Mouse (Mus musculus): ENCODE results near the gene Gm17604.

Gm17604 gene

DNA sequence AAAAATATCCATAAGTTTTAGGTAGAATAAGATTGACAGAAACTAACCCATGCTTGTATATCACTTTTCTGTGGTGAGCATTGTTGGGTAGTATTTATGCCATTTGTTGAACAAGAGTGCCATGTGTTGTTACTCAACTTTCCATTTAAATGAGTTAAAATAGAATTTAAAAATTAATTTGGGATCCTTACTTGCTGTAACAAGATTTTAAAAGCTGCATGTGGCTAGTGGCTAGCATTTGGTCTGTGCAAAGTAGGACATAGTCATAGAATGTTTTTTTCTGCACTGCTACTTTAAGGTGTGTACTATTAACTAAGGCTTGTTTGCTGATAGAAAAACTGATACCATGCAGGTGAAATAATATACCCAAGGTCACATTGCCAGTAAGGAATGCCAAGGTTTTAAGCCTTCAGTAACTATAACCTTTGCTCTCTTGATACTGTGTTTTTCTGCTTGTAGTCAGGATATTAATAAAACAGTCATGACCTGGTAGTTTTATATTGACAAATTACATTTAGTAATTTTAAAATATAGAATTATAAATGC is at the start of gene Gm17604:
Gene Gm17604 (minus strand): TSS at position 51 of the 546 bp plus-strand sequence.
- DNase-seq (ENCODE audit: low spot score in 2 of 2) = no peak

DNA sequence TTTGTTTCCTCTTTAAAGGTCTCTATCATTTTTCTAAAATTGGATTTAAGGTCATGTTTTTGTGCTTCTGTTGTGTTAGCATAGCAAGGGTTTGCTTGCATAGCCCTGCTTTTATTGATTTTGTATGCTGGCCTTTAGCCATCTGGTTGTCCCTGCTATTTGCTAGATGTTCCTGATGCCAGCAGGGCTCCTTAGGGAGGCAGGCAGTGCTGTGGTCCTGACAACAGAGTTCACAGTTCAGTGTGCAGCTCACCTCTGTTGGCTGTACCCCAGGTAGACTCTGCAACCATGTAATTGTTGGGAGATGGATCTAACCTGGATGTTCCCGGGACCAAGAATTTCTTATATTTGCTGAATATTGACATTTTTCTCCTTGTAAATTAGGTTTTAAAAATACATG is 45.3 kb upstream of the Gm17604 start:
- DNase-seq (ENCODE audit: low spot score in 2 of 2) = no peak

DNA sequence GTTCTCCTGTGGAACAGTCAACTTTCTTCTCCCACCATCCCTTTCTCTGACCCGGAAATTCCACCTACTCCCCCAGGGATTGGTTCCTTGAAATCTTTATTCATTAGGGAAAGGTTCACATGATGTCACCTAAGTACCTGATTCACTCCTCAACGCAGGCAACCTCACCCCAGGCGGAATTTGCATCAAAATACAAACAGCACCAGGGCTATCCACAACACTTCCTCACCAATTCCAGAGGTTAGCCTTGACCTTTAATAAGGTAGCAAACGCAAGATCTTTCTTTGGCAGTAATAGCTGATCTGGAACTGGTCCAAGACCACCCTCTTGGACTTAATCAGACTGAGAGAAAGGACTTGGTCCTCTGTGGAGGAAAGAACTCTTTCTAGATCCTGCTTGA is 1.5 kb downstream of the Gm17604 start:
- no peak for DNase-seq (ENCODE audit: low spot score in 2 of 2)

DNA sequence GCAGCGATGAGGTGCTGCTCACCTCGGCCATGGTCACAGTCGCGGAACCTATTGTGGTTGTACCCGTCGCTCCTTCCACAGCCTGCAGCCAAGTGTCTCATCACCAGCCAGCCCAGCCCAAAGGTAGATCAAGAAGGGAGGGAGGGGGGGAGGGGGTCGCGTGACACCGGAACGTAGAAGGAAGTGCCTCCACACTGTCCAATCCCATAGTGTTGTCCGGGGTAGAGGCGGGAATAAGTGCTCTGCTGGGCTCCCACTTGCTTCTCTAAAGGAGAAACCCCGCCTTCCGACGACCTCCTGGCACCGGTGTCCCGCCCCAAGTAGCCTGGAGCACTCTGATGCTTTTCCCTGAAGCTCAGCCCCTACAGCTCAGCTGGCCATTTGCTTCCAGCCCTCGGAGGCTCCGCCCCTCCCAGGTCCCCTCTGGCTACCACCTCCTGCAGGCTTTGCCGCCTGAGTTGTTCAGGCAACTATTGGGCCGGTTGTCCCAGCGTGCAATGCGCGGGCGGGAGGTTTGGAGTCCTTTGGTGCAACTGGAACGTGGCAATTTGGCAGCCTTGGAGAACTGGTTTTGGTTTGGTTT is 24.3 kb downstream of the Gm17604 start, which contains the start of the genes Mospd2 and Fancb:
Gene Mospd2 (minus strand): TSS at position 183 of the 583 bp plus-strand sequence.
Gene Fancb (plus strand): TSS at position 400 of the 583 bp plus-strand sequence.
- peak; percentile 78 to 84 for DNase-seq (ENCODE audit: low spot score in 2 of 2)

DNA sequence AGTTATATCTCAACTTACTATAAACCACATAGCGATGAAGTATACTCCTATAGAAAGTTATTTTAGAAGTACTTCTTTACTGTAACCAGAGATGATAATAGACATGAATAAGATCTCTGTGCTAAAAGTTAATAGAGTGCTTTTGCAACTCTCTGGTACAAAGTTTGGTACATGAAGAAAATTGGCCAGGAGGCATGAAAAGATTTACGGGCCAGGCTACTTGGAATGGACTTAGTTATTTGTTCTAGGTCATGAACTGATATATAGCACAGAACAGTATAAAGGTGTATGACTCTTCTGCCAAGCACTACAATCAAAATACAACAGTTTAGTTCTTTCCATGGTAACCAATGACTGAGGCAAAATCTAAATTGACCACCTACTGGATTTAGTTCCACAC is 25.8 kb downstream of the Gm17604 start:
- DNase-seq (ENCODE audit: low spot score in 2 of 2) = no peak

DNA sequence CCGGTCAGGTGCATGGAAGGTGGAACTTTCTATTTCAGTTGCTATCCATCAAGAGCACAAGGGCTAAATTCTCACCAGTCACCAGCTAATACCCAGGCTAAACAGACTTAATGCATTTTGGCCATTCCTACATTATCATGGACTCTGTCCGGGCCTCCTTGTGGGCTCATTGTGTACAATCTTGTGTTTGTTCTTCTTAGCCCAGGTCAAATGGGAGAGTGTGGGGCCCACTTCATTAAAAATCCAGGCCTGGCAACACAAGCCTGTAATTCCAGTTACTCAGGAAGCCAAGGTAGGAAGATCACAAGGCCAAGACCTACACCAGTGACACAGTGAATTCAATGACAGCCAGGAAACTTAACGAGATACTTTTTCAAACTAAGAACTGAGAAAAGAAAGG is 33.4 kb downstream of the Gm17604 start:
- no peak for DNase-seq (ENCODE audit: low spot score in 2 of 2)

DNA sequence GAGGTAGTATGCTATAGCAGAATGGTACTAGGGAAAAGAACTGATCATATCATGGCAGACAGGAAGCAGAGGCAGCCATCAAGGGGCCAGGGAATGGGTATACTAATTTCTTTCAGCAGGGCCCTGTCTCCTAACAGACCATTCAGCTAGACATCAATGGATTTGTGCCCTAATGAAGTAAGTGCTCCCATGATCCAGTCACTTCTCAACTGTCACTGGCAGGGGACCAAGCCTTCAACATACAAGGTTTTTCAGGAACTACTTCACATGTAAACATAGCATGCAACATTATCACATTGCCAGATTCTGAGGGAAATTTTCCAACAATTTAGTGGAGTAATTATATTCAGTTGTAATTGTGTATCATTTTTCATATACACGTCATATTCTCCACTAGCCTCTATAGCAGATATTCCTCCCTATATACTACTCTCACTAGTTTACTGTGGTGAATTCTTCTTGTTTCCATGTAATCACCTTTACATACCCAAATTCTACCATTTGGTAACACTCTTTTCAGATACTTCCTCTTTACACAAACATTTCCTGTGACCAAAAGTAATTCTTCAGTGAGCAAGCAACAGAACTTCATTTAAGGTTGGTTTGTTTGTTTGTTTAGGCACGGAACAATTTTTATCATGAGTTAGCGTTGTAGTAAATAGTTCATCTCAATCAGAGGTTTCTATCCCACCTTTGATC is 38.7 kb downstream of the Gm17604 start:
- DNase-seq (ENCODE audit: low spot score in 2 of 2) = no peak
